Mouse (Mus musculus): ENCODE data around the gene Slc22a14.
"Not testable (repeated sequence)": the region's sequence is repeated elsewhere in the genome, so short reads cannot be mapped to it uniquely, and the experiment has no call there.

Slc22a14 gene

DNA sequence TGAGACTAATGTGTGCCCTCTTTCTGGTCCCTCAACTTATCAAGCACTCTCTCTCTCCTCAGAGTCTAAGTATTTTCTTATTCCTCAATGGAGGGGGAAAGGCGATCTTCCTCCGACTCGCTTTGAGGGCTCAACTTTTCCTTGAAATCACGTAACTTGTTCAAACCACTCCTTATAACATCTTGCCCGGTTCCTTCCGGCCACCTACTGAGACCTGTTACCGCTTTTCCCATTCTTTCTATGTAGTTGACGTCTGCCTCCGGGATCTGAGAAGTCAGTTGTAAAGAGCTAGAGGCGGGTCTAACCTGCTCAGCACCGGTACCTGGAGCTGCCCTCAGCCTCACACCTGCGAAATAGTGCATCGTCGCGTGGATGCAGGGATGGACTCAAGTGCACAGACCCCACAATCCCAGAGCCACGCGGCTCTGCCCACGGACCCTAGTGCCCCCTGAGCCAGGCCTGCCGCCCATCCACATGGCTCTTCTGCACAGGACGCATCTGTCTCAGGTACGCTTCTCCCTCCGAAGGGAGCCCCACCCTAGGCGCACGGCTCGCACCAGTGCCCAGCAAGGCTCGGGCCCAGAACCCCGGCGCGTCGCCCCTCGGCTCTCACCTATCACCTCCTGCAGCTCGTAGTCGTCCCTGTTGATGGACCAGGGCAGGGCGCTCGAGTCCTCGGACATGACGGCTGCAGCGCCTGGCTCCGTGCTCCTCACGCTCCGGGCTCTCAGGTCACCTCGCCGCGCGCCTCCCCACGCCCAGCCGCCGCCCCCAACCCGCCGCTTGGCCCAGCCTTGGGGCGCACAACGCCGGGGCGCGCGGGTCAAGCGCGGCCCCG lies 43.7 kb downstream of the Slc22a14 start:
- DNase-seq: peak in 1 of 2 experiments; percentile 62

DNA sequence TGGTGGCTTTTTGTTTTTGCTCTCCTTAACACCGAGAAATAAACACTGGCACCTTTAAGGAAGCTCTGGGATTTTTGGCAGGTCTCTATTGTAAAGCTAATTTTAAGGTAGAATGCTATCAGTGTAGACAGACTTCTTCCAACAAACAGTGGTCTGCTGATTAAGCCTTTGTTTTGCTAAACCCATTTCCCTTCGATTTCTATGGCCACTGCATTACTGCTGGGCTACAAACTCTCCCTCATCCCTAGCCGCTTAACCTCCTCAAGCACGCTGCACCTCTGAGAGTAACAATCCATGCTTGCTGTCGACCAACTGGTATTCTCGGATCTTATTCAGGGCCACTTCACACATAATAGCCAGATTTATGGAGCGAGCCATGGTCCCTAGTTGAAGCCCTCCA lies 44.4 kb downstream of the Slc22a14 start:
- DNase-seq: no peak

DNA sequence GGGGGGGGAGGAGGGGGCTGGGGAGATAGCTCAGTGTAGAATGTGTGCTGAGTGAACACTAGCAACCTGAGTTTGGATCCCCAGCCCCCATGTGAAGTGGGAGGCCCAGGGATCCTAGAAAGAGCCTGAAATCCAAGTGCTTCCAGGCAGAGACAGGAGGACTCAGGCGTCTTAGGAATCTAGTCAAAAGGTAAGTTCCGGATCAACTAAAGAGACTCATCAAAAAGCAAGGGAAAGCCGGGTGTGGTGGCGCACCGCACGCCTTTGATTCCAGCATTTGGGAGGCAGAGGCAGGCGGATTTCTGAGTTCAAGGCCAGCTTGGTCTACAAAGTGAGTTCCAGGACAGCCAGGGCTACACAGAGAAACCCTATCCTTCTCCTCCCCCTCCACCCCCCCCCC lies 44.9 kb downstream of the Slc22a14 start:
- DNase-seq: no peak

DNA sequence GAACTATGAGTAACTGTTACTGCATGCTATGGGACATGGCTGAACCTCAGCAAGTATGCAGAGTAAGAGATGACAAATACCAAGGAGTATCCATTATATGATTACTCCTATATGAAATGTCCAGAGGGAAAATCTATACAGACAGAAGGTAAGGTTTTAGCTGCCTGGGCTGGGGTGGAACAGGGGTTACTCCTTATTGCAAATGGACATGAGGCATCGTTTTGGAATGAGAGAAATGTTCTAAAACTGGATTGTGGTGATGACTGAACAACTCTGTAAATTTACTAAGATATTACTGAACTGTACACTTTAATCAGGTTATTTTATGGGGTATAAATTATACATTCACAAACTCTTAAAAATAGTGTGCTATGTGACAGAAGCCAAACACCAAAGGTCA lies 46.5 kb downstream of the Slc22a14 start:
- no peak for DNase-seq

DNA sequence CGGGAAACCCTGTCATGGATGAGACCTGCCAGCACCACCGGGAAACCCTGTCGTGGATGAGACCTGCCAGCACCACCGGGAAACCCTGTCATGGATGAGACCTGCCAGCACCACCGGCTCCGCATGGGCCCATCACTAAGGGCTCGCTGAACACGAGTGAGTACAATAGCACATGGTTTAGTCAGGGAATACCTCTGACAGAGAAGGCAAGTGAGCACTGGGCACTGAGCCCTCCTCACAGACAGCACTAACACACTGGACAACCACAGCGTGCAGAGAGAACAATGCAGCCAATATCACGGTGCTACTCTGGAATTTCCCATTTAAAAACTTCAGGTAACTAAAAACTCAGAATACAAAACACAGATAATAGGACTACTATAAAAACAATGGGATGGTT lies 52.3 kb downstream of the Slc22a14 start:
- DNase-seq: peak; percentile 24

DNA sequence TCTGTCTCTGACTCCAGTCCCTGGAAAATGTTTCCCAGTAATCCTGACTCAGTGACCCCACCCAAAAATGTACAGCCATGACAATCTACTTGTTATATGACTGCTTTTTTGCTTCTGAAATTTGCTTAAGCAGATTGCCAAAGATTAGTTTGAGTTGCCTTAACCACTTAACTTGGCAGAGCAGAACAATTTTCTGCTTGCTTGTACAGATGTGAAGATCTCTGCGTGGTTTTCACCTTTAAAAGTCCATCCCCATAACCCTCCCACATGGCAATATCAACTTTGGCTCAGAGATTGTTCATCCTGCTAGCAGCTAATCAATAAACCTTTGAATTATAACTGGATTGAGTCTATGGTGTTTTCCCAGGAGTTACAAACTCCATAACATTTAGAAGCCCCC lies 56.3 kb downstream of the Slc22a14 start:
- DNase-seq: no peak

DNA sequence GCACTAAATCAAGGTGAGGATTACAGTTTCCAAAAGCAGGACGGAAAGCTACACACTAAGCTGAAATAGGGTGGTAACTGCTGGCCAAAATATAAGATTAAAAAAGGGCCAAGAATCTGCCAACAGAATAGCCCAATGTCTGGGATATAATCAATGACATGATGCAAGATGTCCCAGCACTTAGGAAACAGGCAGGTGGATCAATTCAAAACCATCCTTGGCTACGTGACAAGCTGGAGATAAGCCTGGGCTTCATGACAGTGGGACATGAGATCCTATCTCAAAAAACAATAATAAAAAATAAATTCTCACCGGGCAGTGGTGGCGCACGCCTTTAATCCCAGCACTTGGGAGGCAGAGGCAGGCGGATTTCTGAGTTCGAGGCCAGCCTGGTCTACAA lies 59.5 kb downstream of the Slc22a14 start:
- no peak for DNase-seq

DNA sequence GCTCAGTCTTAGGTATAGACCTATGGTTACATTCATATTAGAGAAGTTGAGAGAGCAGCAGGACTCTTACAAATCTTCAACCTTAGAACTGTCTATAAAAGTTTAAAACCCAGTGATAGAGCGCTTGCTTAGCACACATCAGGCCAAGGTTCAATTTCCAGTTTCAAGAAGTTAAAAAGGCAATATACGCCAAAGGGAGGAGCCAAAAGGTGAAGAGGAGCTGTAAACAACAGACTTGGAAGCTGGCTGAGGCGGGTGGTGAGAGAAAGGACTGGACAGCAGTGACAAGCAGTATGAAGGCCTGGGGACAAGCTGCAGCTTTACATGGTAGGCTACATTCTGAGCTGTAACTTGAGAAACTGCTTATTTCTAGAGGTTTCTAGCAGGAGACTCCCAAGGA lies 66.8 kb downstream of the Slc22a14 start:
- no peak for DNase-seq

DNA sequence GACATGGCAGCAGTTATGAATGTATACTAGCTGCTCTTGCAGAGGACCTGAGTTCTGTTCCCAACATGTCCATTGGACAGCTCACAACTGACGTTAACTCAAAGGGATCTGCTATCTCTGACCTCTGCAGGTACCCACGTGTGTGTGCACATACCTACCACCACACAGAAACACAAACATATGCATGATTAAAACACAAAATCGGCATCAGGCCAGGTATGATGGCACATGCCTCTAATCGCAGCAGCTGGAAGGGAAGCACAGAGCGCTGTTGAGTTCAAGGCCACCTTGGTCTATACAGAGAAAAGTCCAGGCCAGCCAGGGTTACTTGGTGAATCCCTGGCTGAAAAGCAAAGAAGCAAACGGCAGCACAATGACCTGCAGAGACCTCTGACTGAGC lies 67.7 kb downstream of the Slc22a14 start:
- DNase-seq: no peak

DNA sequence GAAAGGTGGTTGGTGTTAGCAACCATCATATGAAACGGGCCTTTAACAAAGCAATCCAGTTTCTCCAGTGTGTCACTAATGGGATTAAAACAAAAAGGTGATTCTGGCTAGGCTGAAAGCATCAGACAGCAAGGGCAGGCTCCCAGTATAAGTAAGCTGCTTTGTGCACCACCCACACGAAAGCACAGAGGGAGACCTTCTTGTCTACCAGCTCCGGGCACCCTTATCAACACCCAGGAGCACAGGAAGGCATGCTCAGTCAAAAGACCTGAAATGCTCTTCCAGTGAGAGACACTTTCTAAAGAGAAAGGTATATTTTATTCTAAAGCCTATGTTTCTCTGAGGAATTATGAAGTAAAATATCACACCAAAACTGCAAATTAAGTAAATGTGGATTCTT lies 74.6 kb downstream of the Slc22a14 start:
- no peak for DNase-seq

DNA sequence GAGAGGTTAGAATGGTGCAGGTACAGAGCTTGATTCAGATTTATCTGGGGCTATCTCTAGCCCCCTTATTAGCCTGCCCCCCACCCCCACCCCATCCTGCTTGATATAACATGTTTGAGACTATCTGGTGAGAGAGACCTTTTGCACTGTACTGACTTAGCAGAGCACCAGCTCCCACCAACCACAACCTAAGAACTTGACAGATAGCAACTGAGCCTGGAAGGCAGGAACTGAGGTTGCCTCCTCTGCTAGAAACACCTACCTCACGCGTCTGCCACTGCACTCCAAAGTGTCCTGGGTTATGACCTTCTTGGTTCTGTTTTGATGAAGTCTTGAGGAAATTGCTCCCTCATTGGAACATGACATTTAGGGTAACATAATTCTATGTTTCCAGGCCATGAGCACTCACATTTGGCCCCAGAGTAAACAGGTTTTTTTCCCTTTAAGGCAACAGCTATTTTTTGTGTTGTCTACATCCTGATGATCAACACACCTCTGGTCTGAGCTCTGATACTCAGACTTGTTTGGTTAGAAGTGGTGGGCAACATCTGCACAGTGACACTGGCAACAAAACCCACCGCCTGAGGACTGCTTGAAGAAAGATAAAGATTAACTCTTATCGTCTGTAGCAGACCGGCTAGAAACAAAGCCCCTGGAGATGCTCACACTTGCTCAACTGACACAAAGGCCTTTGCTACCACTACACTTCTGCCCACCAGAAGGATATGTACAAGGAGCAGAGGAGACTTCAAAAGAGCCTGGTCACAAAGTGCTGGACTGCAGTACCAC lies 84.3 kb downstream of the Slc22a14 start:
- DNase-seq: no peak

DNA sequence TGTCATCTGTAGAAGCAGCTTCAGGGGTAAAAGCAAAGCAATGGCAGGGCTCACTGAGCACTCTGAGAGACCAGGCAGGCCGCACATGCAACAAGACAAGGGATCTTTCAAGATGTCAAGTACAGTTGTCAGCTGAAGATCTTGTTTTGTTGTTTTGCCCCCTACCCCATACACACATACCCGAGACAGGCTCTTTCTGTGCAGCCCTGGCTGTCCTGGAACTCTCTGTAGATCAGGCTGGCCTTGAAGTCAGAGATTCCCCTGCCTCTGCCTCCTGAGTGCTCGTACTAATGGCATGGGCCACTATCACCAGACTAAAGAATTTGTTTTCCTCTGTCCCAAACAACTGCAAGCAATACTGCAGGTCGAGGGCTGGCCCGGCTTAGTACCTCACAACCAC lies 87.3 kb downstream of the Slc22a14 start:
- no peak for DNase-seq

DNA sequence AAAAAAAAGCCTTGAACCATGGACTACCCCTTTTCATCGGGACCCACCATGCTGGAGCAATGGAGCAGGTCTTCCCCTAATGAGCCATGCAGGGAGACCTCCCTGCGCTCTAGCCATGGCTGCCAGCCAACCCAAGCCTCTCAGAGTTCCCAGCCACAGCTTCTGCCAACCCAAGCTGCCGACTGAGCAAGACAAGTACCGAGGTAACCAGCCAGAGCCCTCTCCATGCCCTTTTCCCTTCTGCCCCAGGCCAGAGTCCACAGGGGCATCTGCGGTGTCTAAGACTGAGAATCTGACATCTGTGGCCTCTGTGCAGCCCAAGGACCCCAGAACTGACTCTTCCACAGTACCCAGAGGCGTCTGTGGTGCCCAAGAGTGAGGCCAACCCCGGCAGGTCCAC lies 89.0 kb downstream of the Slc22a14 start:
- peak; percentile 50 to 51 for DNase-seq

DNA sequence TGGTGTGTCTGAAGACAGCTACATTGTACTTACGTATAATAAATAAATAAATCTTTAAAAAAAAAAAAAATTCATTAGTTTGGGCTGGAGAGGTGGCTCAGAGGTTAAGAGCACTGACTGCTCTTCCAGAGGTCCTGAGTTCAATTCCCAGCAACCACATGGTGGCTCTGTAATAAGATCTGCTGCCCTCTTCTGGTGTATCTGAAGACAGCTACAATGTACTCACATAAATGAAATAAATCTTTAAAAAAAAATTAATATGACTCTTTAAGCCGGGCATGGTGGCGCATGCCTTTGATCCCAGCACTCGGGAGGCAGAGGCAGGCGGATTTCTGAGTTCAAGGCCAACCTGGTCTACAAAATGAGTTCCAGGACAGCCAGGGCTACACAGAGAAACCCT lies 90.5 kb downstream of the Slc22a14 start:
- DNase-seq: not testable (repeated sequence)

DNA sequence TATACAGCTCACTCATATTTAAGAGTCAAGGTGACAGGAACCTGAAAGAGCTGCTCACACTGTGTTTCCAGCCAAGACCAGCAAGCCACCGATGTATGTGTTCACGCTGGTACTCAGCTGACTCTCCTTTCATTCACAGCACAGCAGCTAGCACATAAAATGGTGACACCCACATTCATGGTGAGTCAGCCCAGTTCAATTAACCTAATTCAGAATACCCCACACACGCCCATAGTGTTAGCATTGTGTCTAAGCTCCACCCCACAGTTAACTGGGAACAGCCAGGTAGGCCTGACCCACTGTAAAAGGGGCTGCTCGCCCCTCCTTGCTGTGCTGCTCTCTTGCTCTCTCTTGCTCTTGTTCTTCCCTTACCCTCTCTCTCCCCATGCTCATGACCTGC lies 93.9 kb downstream of the Slc22a14 start:
- DNase-seq: no peak

DNA sequence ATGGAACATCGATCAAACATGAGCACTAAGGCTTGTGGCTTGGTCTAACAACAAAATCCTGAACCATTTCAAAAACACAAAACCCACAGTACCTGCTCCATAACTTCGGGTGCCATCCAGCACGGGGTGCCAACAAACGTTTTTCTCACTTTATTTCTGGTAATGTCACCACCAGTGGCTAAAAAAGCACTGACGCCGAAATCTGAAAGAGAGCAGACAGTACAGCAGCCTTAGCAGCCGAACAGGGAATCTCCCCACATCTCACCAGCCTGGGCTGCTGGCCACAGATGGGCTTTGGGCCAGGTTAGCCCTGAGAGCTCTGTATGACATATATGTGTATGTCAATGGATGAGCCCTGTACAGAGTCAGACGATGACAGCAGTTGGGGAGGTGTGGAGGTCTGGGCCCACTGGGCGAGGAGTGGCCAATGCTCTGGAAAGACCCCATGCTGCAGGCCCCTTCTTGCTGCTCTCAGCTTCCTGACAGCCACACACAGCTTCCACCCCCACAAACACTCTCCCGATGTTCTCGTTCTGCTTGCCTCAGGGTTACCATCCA lies 96.7 kb downstream of the Slc22a14 start:
- DNase-seq: peak in 1 of 2 experiments; percentile 14

DNA sequence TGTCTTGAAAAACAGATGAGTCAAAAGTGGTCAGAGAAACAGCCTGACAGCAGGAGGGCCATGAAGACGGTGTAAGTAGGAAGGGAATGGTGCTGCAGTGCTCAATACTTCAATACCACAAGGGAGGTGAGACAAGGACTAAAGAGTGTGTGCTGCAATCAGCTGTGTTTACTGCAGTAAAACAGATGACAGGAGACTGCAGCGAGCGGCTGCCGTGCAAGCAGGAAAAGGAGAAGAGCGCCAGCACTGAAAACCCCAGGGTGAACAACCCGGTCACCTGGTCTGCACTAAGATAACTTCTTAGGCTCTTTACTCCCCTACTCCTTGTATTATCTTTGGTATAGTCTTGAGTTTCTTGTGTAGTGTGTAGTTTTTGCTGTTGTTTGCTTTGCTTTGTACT lies 97.2 kb downstream of the Slc22a14 start:
- DNase-seq: no peak

DNA sequence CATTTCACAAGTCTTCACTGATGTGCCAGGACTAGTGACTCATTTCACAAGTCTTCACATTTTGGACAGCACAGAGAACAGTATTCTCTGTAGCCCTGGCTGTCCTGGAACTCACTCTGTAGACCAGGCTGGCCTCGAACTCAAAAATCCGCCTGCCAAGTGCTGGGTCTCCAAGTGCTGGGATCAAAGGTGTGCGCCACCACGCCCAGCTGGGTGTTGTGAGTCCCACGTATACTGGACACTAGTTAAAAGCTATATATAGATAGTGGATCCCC lies 99.3 kb downstream of the Slc22a14 start:
- DNase-seq: not testable (repeated sequence)

DNA sequence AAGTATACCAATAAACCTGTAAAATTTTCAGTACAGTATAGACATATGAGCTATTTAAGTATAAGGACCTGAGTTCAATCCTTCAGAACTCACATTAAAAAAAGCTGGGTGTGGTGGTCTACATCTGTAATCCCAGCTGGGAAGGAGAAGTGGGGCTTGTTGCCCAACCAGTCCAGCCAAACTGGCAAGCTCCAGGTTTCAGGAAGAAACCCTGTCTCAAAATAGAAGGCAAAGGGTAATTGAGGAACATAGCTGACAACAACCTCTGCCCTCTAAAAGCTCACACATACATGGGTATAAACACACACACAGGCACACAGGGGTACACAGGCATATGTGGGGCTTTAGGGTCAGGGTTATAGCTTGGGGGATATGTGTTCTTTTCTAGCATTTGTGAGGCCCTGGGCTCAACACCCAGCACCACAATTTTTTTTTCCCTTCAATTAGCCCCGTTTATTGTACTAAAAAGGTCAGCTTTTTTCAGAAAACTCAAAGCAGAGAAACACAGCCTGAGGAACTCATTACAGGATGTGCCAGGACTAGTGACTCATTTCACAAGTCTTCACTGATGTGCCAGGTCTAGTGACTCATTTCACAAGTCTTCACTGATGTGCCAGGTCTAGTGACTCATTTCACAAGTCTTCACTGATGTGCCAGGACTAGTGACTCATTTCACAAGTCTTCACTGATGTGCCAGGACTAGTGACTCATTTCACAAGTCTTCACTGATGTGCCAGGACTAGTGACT lies 99.8 kb downstream of the Slc22a14 start:
- not testable (repeated sequence) for DNase-seq

DNA sequence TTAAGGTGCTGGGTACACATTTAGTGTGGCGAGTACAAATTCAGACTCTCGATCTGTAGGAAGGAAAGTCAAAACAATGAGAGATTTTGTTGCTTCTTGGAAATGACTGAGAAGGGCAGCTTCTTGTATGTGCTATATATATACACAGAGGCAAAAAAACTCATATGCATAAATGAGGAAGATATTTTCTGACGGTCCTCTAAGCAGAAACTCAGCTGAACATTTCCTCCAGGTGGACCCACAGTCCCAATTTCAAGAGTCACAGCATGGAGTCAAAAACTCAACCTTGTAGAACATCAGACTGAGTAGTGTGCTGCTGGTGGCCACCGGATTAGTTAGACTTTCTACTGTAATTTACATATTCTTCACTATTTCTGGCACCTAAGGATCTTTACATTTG lies 102.3 kb downstream of the Slc22a14 start:
- DNase-seq: no peak

DNA sequence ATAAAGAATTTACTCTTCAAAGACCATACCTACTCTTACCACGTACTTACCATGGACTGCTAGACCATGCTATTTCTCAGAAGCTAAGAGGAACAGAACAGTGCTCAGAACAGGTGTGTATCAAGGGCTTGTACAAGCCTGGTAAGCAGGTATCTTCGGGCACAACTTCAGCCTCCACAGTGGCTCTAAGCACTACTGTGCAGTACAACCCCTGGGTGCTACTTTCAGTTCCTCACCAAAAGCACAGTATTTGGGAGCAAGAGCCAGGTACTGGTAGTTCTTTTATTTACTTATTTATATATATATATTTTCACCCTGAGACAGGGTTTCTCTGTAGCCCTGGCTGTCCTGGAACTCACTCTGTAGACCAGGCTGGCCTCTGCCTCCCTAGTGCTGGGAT lies 104.5 kb downstream of the Slc22a14 start:
- DNase-seq: no peak

DNA sequence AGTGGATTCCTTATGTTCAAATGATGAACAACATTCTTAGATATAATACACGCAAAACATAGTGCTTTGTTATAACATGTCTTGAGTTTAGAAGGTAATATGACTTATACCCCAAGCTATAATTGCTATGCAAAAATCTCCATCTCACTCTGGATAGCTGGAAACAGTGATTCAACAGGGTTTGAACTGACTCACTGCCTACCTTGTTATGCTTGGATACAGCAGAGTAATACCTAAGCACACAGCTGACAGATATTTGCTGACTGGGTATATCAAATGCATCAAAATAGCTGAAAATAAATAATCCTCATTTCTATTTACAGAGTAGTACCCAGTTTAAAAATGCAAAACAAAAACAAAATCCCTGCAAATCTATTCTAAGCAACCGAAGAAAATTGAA lies 106.6 kb downstream of the Slc22a14 start:
- DNase-seq: no peak

DNA sequence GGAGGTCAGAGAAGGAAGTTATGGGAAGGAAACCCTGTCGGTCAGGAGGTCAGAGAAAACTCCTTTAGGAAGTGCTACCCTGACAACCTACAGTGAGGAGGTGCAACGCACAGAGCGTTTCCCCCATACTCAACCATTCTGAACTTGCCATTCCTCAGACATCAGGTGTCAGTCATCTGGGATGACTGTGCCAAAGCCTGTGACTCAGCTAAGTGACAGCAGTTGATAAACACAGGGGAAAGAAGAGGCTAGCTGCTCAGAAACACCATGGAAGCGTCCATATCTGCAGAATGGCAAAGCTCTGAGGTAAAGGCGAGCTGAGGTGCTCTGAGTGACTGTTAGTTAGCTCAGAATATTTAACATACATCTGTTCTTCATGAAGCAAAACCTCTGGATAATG lies 107.2 kb downstream of the Slc22a14 start:
- DNase-seq: no peak

DNA sequence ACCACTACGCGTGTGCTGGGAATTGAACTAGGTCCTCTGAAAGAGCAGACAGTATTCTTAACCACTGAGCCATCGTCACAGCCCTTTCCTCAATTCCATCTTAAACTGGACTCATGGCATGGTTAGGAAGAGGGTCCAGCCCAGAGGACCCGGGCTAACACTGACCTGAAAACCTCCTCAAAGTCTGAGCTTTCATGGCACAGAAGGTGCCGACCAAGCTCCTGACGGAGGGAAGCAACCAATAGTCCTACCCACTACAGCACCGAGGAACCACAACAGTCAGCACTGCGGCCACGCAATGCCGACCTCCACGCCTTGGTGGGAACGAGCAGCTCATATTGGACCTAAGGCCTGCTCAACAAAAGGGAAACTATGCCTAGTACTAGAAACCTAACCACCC lies 109.2 kb downstream of the Slc22a14 start:
- no peak for DNase-seq

Measured in cerebellum, adult 18-20 months (tissue).